Mouse (Mus musculus): Measurements from ENCODE around the gene Olfr287. TPM values are rescaled to one million over a fixed set of nuclear protein-coding genes. Genes with fewer than 3 reads are reported as not detected.

Gene Olfr287
- polyA plus RNA-seq (2015; fragmentation: Illumina TruSeq; extraction: RNeasy Lipid Tissue Mini Kit (QIAGEN cat#74804); ENCODE audit: insufficient read depth, low read depth, low replicate concordance): not detected

GRCm38 (mm10) chr15:98220877-98221276 lies at the start of gene Olfr287, which contains the start of gene Gm44579:
Olfr287 (minus strand) TSS chr15:98221056.
Gm44579 (minus strand) TSS chr15:98220977.

GRCm38 (mm10) chr15:98257193-98257592 lies 36.3 kb upstream of the Olfr287 start, which contains the start of gene H1fnt:
H1fnt (minus strand) TSS chr15:98257293.

DNA sequence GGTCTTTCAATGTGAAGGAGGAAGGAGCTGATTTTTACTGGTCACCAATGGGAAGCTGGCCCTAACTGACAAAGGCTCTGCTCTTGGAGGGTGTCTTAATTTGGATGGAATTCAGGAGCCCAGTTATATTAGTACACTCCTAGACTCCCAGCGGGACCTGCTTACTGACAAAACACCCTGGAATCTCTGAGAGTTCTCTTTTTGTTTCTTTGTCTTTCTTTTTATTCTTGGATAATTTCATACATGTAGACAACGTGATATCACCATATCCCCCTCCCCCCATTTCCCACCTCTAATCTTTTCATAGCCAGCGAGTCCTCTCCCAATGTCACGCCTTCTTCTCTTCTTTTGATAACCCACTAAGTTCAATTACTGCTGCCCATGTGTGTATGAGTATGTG lies 13.5 kb upstream of the Olfr287 start, which contains the start of gene Olfr286:
Olfr286 (minus strand) TSS at position 101 of the 400 bp plus-strand sequence.

DNA sequence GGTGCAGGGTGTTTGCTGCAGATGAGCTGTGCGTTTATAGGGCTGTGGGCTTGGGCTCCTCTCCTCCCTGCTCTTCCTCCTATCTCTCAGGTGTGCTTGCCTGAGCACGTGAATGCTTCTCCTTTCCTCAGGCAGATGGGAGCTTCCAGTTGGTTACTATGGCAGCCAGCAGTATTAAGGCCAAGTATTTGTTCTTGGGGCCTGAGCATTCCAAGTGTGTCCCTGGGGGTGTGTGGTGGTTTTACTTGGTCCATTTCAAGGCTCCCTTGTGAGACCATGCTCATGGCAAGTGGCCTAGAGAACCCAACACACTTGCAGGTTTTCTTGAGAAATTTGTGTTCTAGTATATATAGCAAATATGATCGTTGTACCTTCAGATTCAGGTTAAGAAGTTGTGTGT lies 25.4 kb downstream of the Olfr287 start, which contains the start of gene Olfr288:
Olfr288 (minus strand) TSS at position 101 of the 400 bp plus-strand sequence.

DNA sequence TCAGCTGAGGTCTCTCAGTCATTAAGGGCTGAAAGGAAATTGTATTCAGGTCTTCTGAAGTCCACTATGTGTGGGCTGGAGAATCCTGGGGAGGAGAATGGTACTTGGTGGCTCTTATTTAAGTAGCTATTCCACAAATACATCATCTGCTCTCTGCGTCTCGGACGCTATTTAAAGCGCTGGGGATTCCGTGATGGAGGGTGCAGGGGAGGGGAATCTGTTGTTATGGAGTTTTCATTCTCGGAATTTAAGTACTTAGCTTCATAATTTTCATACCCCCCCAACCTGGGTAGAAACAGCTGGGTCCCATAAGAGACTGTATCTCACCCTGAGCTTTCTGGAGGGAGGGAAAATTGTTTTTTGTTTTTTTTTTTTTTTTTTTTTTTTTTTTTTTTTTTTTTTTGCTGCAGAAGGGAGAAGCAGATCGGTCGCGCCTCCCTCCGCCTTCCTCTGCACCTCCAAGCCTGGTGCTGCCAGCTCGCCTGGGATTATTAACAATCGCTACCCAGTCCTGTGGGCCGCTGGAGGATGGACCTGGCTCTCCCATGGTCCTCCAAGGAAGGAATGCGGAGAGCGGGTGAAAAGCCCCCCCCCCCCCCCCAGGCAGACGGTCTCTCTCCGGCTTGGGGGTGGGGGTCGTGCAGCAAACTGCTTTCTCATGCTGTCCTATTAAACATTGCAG lies 53.8 kb downstream of the Olfr287 start, which contains the start of gene Ccdc184:
Ccdc184 (plus strand) TSS at position 196 of the 682 bp plus-strand sequence.

GRCm38 (mm10) chr15:98165525-98165924 lies 55.3 kb downstream of the Olfr287 start, which contains the start of gene Asb8:
Asb8 (minus strand) TSS chr15:98165625.

Other genes with a start within 250 kb of the Olfr287 start
- gene Col2a1, start 216.4 kb downstream of the Olfr287 start, polyA plus RNA-seq (2015; fragmentation: Illumina TruSeq; extraction: RNeasy Lipid Tissue Mini Kit (QIAGEN cat#74804); ENCODE audit: insufficient read depth, low read depth, low replicate concordance): not detected
- 5.8 TPM for gene Pfkm, start 128.5 kb downstream of the Olfr287 start, polyA plus RNA-seq (2015; fragmentation: Illumina TruSeq; extraction: RNeasy Lipid Tissue Mini Kit (QIAGEN cat#74804); ENCODE audit: insufficient read depth, low read depth, low replicate concordance)
- 3.8 TPM for gene Senp1, start 127.3 kb downstream of the Olfr287 start, polyA plus RNA-seq (2015; fragmentation: Illumina TruSeq; extraction: RNeasy Lipid Tissue Mini Kit (QIAGEN cat#74804); ENCODE audit: insufficient read depth, low read depth, low replicate concordance)
- gene Asb8, start 55.4 kb downstream of the Olfr287 start, polyA plus RNA-seq (2015; fragmentation: Illumina TruSeq; extraction: RNeasy Lipid Tissue Mini Kit (QIAGEN cat#74804); ENCODE audit: insufficient read depth, low read depth, low replicate concordance): 6.8 TPM
- 0.72 TPM for gene Ccdc184, start 53.9 kb downstream of the Olfr287 start, polyA plus RNA-seq (2015; fragmentation: Illumina TruSeq; extraction: RNeasy Lipid Tissue Mini Kit (QIAGEN cat#74804); ENCODE audit: insufficient read depth, low read depth, low replicate concordance)
- gene Olfr288, start 25.5 kb downstream of the Olfr287 start, polyA plus RNA-seq (2015; fragmentation: Illumina TruSeq; extraction: RNeasy Lipid Tissue Mini Kit (QIAGEN cat#74804); ENCODE audit: insufficient read depth, low read depth, low replicate concordance): not detected
- not detected for gene Gm44579, start 79 bp downstream of the Olfr287 start, polyA plus RNA-seq (2015; fragmentation: Illumina TruSeq; extraction: RNeasy Lipid Tissue Mini Kit (QIAGEN cat#74804); ENCODE audit: insufficient read depth, low read depth, low replicate concordance)
- not detected for gene Olfr286, start 13.4 kb upstream of the Olfr287 start, polyA plus RNA-seq (2015; fragmentation: Illumina TruSeq; extraction: RNeasy Lipid Tissue Mini Kit (QIAGEN cat#74804); ENCODE audit: insufficient read depth, low read depth, low replicate concordance)
- not detected for gene H1fnt, start 36.2 kb upstream of the Olfr287 start, polyA plus RNA-seq (2015; fragmentation: Illumina TruSeq; extraction: RNeasy Lipid Tissue Mini Kit (QIAGEN cat#74804); ENCODE audit: insufficient read depth, low read depth, low replicate concordance)
- gene Zfp641, start 75.1 kb upstream of the Olfr287 start, polyA plus RNA-seq (2015; fragmentation: Illumina TruSeq; extraction: RNeasy Lipid Tissue Mini Kit (QIAGEN cat#74804); ENCODE audit: insufficient read depth, low read depth, low replicate concordance): 1.1 TPM
- not detected for gene Olfr285, start 96.3 kb upstream of the Olfr287 start, polyA plus RNA-seq (2015; fragmentation: Illumina TruSeq; extraction: RNeasy Lipid Tissue Mini Kit (QIAGEN cat#74804); ENCODE audit: insufficient read depth, low read depth, low replicate concordance)
- not detected for gene Olfr284, start 119.9 kb upstream of the Olfr287 start, polyA plus RNA-seq (2015; fragmentation: Illumina TruSeq; extraction: RNeasy Lipid Tissue Mini Kit (QIAGEN cat#74804); ENCODE audit: insufficient read depth, low read depth, low replicate concordance)
- gene Olfr283, start 159.9 kb upstream of the Olfr287 start, polyA plus RNA-seq (2015; fragmentation: Illumina TruSeq; extraction: RNeasy Lipid Tissue Mini Kit (QIAGEN cat#74804); ENCODE audit: insufficient read depth, low read depth, low replicate concordance): not detected
- not detected for gene Olfr282, start 210.2 kb upstream of the Olfr287 start, polyA plus RNA-seq (2015; fragmentation: Illumina TruSeq; extraction: RNeasy Lipid Tissue Mini Kit (QIAGEN cat#74804); ENCODE audit: insufficient read depth, low read depth, low replicate concordance)
- gene Olfr281, start 231.5 kb upstream of the Olfr287 start, polyA plus RNA-seq (2015; fragmentation: Illumina TruSeq; extraction: RNeasy Lipid Tissue Mini Kit (QIAGEN cat#74804); ENCODE audit: insufficient read depth, low read depth, low replicate concordance): not detected
- gene OR5BS1P, start 248.8 kb upstream of the Olfr287 start, polyA plus RNA-seq (2015; fragmentation: Illumina TruSeq; extraction: RNeasy Lipid Tissue Mini Kit (QIAGEN cat#74804); ENCODE audit: insufficient read depth, low read depth, low replicate concordance): not detected